Mouse (Mus musculus): ENCODE results near the gene Olfr829.

DNA sequence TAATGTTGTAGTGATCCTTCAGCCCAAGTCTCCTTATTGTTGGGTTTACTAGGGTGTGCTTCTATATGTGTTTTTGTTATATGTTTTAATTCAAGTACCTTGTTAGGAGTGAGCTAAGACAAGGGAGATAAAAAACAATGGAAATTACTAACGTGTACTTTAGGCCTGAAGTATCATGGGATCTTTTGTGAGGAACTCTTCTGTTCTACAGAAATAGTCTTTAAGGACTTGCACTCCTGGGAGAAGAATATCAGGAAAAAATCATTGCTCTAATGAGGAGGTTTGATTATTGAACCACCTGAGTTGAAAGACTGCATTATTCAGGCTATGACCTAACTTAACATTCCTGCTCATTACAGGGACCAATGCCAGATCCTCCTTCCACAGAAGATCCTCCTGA lies at the start of gene Olfr829:
- no peak for TF ChIP-seq CTCF (IDR thresholded peaks at IDR 0.05; ENCODE audit: insufficient read depth, low read length)
- no peak for TF ChIP-seq POLR2A (IDR thresholded peaks at IDR 0.05; ENCODE audit: borderline replicate concordance, extremely low read depth, low read depth, low read length)
